Mouse (Mus musculus) layer of hippocampus, postnatal 25 days (tissue): ENCODE measurements around the gene Gdf11. TPM values are rescaled to one million over a fixed set of nuclear protein-coding genes. Genes with fewer than 3 reads are reported as not detected.

Experiments
- DNase-seq, 2 experiments: peaks; one replicate each; pipeline ENCODE4 v3.0.0; 2022; ENCODE audit warnings: mixed read lengths in 2 of 2, low spot score in 1 of 2; ENCODE audit errors: extremely low spot score in 1 of 2
- total RNA-seq, 2 experiments: library from RNA; stranded (reverse); gene quantifications; 2 replicates each; pipeline ENCODE4 v1.2.3; 2021

Gene Gdf11
- total RNA-seq, 2 experiments from 2014 or later: 20.9 to 21.4 TPM

- DNase-seq: no peak
Observed at GRCm38 (mm10) chr10:128837400-128837799, 54.1 kb downstream of the Gdf11 start.

Other genes with a start within 250 kb of the Gdf11 start
- gene Ikzf4, start 245.7 kb downstream of the Gdf11 start, total RNA-seq: 10 to 100 TPM; 10.7 to 17.2 TPM
- 10 to 100 TPM; 11.4 to 13.3 TPM for gene Suox, start 217.6 kb downstream of the Gdf11 start, total RNA-seq
- gene Rab5b, start 195.5 kb downstream of the Gdf11 start, total RNA-seq: 100 to 1,000 TPM; 130 to 136 TPM
- gene Pmel, start 187.5 kb downstream of the Gdf11 start, total RNA-seq: under 1 TPM; 0.49 to 0.62 TPM
- 1 to 10 TPM; 2.7 to 4.0 TPM for gene Cdk2, start 186.7 kb downstream of the Gdf11 start, total RNA-seq
- gene Dgka, start 146.9 kb downstream of the Gdf11 start, total RNA-seq: 1 to 10 TPM; 9.3 to 9.8 TPM
- gene Pym1, start 143.8 kb downstream of the Gdf11 start, total RNA-seq: 10 to 100 TPM; 25.1 to 26.3 TPM
- gene Mmp19, start 100.8 kb downstream of the Gdf11 start, total RNA-seq: under 1 TPM; 0.54 to 0.81 TPM
- 10 to 100 TPM; 66.4 to 68.4 TPM for gene Dnajc14, start 87.7 kb downstream of the Gdf11 start, total RNA-seq
- gene Tmem198b, start 87.3 kb downstream of the Gdf11 start, total RNA-seq: 10 to 100 TPM; 11.3 to 12.1 TPM
- gene Sarnp, start 74.4 kb downstream of the Gdf11 start, total RNA-seq: 10 to 100 TPM; 36.5 to 39.9 TPM
- 1 to 10 TPM; 7.9 to 8.8 TPM for gene Ormdl2, start 70.1 kb downstream of the Gdf11 start, total RNA-seq
- 10 to 100 TPM; 76.6 to 84.7 TPM for gene Cd63, start 9.3 kb upstream of the Gdf11 start, total RNA-seq
- gene Rdh5, start 31.2 kb upstream of the Gdf11 start, total RNA-seq: 1 to 10 TPM; 5.8 to 6.6 TPM
- 100 to 1,000 TPM in 1 of 2 experiments, 10 to 100 TPM in 1; 86.8 to 102 TPM for gene Bloc1s1, start 32.3 kb upstream of the Gdf11 start, total RNA-seq
- gene Itga7, start 42.1 kb upstream of the Gdf11 start, total RNA-seq: 10 to 100 TPM; 25.6 to 30.7 TPM
- gene Mettl7b, start 69.3 kb upstream of the Gdf11 start, total RNA-seq: not detected
- not detected for gene Olfr9, start 97.7 kb upstream of the Gdf11 start, total RNA-seq
- not detected for gene Olfr763, start 119.1 kb upstream of the Gdf11 start, total RNA-seq
- gene Olfr764-ps1, start 148.2 kb upstream of the Gdf11 start, total RNA-seq: not detected
- not detected for gene Olfr765, start 158.3 kb upstream of the Gdf11 start, total RNA-seq
- gene Olfr766-ps1, start 177.3 kb upstream of the Gdf11 start, total RNA-seq: not detected
- not detected for gene Olfr767, start 191.2 kb upstream of the Gdf11 start, total RNA-seq
- gene Olfr768, start 207.7 kb upstream of the Gdf11 start, total RNA-seq: not detected
- not detected for gene Olfr769, start 226.1 kb upstream of the Gdf11 start, total RNA-seq
- gene Olfr770, start 247.3 kb upstream of the Gdf11 start, total RNA-seq: not detected